Mouse (Mus musculus) ovary, adult 10 weeks (tissue): ENCODE measurements around the gene Qrich1. TPM values are rescaled to one million over a fixed set of nuclear protein-coding genes. Genes with fewer than 3 reads are reported as not detected.

Experiments used
- polyA plus RNA-seq: library from polyadenylated mRNA; stranded (reverse); fragments of 350-450 nt; fragmentation: Illumina TruSeq; extraction: RNeasy Lipid Tissue Mini Kit (QIAGEN cat#74804); gene quantifications from one replicate; pipeline ENCODE4 v1.2.3, GENCODE M21; 2014

Gene Qrich1
- 63.5 TPM for polyA plus RNA-seq

GRCm38 (mm10) chr9:108516380-108517251 is at the start of gene Qrich1:
Gene Qrich1, plus strand, starts transcription at chr9:108516806.

GRCm38 (mm10) chr9:108479721-108480351 is 36.8 kb upstream of the Qrich1 start, which contains the start of gene Lamb2:
Gene Lamb2, plus strand, starts transcription at chr9:108479736.

GRCm38 (mm10) chr9:108490559-108491285 is 25.9 kb upstream of the Qrich1 start, which contains the start of gene Usp19:
Gene Usp19, plus strand, starts transcription at chr9:108490602.

GRCm38 (mm10) chr9:108507619-108508434 is 8.8 kb upstream of the Qrich1 start, which contains the start of gene Qars:
Gene Qars, plus strand, starts transcription at chr9:108507706.

GRCm38 (mm10) chr9:108560227-108560841 is 43.7 kb downstream of the Qrich1 start, which contains the start of gene Impdh2:
Gene Impdh2, plus strand, starts transcription at chr9:108560286.

GRCm38 (mm10) chr9:108566815-108567776 is 50.5 kb downstream of the Qrich1 start, which contains the start of gene Ndufaf3:
Gene Ndufaf3, minus strand, starts transcription at chr9:108567434.

GRCm38 (mm10) chr9:108569381-108570206 is 53.0 kb downstream of the Qrich1 start, which contains the start of gene Dalrd3:
Gene Dalrd3, plus strand, starts transcription at chr9:108569886.

GRCm38 (mm10) chr9:108578545-108579343 is 62.1 kb downstream of the Qrich1 start, which contains the start of gene Wdr6:
Gene Wdr6, minus strand, starts transcription at chr9:108578739.

GRCm38 (mm10) chr9:108596998-108597764 is 80.6 kb downstream of the Qrich1 start, which contains the start of gene P4htm:
Gene P4htm, minus strand, starts transcription at chr9:108597667.

Other genes with a start within 250 kb of the Qrich1 start
- gene Nicn1, start 226.4 kb upstream of the Qrich1 start, polyA plus RNA-seq = 21.4 TPM
- gene Amt, start 220.0 kb upstream of the Qrich1 start, polyA plus RNA-seq = 0.88 TPM
- gene Rhoa, start 210.7 kb upstream of the Qrich1 start, polyA plus RNA-seq = 612 TPM
- gene Tcta, start 210.6 kb upstream of the Qrich1 start, polyA plus RNA-seq = 5.5 TPM
- gene Gpx1, start 177.9 kb upstream of the Qrich1 start, polyA plus RNA-seq = 8.7 TPM
- 50.8 TPM for gene Usp4, start 169.0 kb upstream of the Qrich1 start, polyA plus RNA-seq
- 0.91 TPM for gene 1700102P08Rik, start 124.0 kb upstream of the Qrich1 start, polyA plus RNA-seq
- gene Ccdc36, start 88.3 kb upstream of the Qrich1 start, polyA plus RNA-seq = 0.20 TPM
- gene BC048562, start 80.3 kb upstream of the Qrich1 start, polyA plus RNA-seq = not detected
- 4.3 TPM for gene Ccdc71, start 56.3 kb upstream of the Qrich1 start, polyA plus RNA-seq
- 0.66 TPM for gene Klhdc8b, start 55.2 kb upstream of the Qrich1 start, polyA plus RNA-seq
- gene Lamb2, start 37.1 kb upstream of the Qrich1 start, polyA plus RNA-seq = 5.2 TPM
- 7.3 TPM for gene Usp19, start 26.2 kb upstream of the Qrich1 start, polyA plus RNA-seq
- 93.6 TPM for gene Qars, start 9.1 kb upstream of the Qrich1 start, polyA plus RNA-seq
- 52.1 TPM for gene Impdh2, start 43.5 kb downstream of the Qrich1 start, polyA plus RNA-seq
- 1.8 TPM for gene Ndufaf3, start 50.6 kb downstream of the Qrich1 start, polyA plus RNA-seq
- 1.1 TPM for gene Dalrd3, start 53.1 kb downstream of the Qrich1 start, polyA plus RNA-seq
- gene Wdr6, start 61.9 kb downstream of the Qrich1 start, polyA plus RNA-seq = 4.0 TPM
- gene P4htm, start 80.9 kb downstream of the Qrich1 start, polyA plus RNA-seq = 0.26 TPM
- gene Arih2, start 132.6 kb downstream of the Qrich1 start, polyA plus RNA-seq = 45.3 TPM
- gene Slc25a20, start 145.3 kb downstream of the Qrich1 start, polyA plus RNA-seq = 50.5 TPM
- 121 TPM for gene Prkar2a, start 172.5 kb downstream of the Qrich1 start, polyA plus RNA-seq